Mouse (Mus musculus): Measurements from ENCODE around the gene Shc4. TPM values are rescaled to one million over a fixed set of nuclear protein-coding genes. Genes with fewer than 3 reads are reported as not detected.

Gene Shc4
- polyA plus RNA-seq, 1 experiment: 0.08 TPM

- no peak for TF ChIP-seq GATA1 (IDR thresholded peaks at IDR 0.05; ENCODE audit: low read length)
These were observed 21.1 kb downstream of the Shc4 start for GRCm38 (mm10) chr2:125702851-125703250.

- TF ChIP-seq GATA1 (IDR thresholded peaks at IDR 0.05; ENCODE audit: low read length): no peak
These were observed 22.3 kb downstream of the Shc4 start for GRCm38 (mm10) chr2:125701606-125702005.

GRCm38 (mm10) chr2:125696219-125696618, 27.7 kb downstream of the Shc4 start:
- no peak for TF ChIP-seq GATA1 (IDR thresholded peaks at IDR 0.05; ENCODE audit: low read length)

GRCm38 (mm10) chr2:125694798-125695197, 29.1 kb downstream of the Shc4 start:
- TF ChIP-seq GATA1 (IDR thresholded peaks at IDR 0.05; ENCODE audit: low read length): no peak

- TF ChIP-seq GATA1 (IDR thresholded peaks at IDR 0.05; ENCODE audit: low read length): no peak
These were observed 31.9 kb downstream of the Shc4 start for GRCm38 (mm10) chr2:125692010-125692409.

GRCm38 (mm10) chr2:125685441-125686150, 38.4 kb downstream of the Shc4 start:
- no peak for TF ChIP-seq GATA1 (IDR thresholded peaks at IDR 0.05; ENCODE audit: low read length)

- no peak for TF ChIP-seq GATA1 (IDR thresholded peaks at IDR 0.05; ENCODE audit: low read length)
These were observed 39.1 kb downstream of the Shc4 start for GRCm38 (mm10) chr2:125684559-125685440.

GRCm38 (mm10) chr2:125683895-125684294, 40.1 kb downstream of the Shc4 start:
- no peak for TF ChIP-seq GATA1 (IDR thresholded peaks at IDR 0.05; ENCODE audit: low read length)

- TF ChIP-seq GATA1 (IDR thresholded peaks at IDR 0.05; ENCODE audit: low read length): no peak
These were observed 42.1 kb downstream of the Shc4 start for GRCm38 (mm10) chr2:125681811-125682210.

- TF ChIP-seq GATA1 (IDR thresholded peaks at IDR 0.05; ENCODE audit: low read length): no peak
These were observed 50.9 kb downstream of the Shc4 start, which contains the start of gene Eid1 for GRCm38 (mm10) chr2:125672957-125673631. Gene Eid1 (plus strand): TSS chr2:125673095.

- TF ChIP-seq GATA1 (IDR thresholded peaks at IDR 0.05; ENCODE audit: low read length): no peak
These were observed 51.4 kb downstream of the Shc4 start for GRCm38 (mm10) chr2:125672568-125672956.

- TF ChIP-seq GATA1 (IDR thresholded peaks at IDR 0.05; ENCODE audit: low read length): no peak
These were observed 53.1 kb downstream of the Shc4 start for GRCm38 (mm10) chr2:125670846-125671245.

- TF ChIP-seq GATA1 (IDR thresholded peaks at IDR 0.05; ENCODE audit: low read length): no peak
These were observed 56.2 kb downstream of the Shc4 start for GRCm38 (mm10) chr2:125667721-125668120.

GRCm38 (mm10) chr2:125667184-125667583, 56.8 kb downstream of the Shc4 start:
- TF ChIP-seq GATA1 (IDR thresholded peaks at IDR 0.05; ENCODE audit: low read length): no peak

- TF ChIP-seq GATA1 (IDR thresholded peaks at IDR 0.05; ENCODE audit: low read length): no peak
These were observed 57.3 kb downstream of the Shc4 start for GRCm38 (mm10) chr2:125666668-125667067.

- TF ChIP-seq GATA1 (IDR thresholded peaks at IDR 0.05; ENCODE audit: low read length): no peak
These were observed 58.0 kb downstream of the Shc4 start for GRCm38 (mm10) chr2:125665909-125666308.
